8 mouse cellular contexts compared by ENCODE assay signal in genomic region chr5:33335273-33335976, GRCm38 (mm10). TPM values are rescaled to one million over a fixed set of nuclear protein-coding genes. Genes with fewer than 3 reads are reported as not detected.
DNase-seq lines count a peak whose midpoint lies in the region; ATAC-seq lines count a peak whose summit lies in the region.

TSS of gene Maea (plus strand) at chr5:33335509.

- H3K27me3 ChIP-seq in hindbrain, embryonic 12.5 days, result no peaks in the 10 kb centered on the region

- peak; percentile 100 for ATAC-seq in hindbrain, embryonic 12.5 days (ENCODE audit: low FRiP score)

- peak within 1 kb of the TSS; percentile 96 for H3K4me2 ChIP-seq in hindbrain, embryonic 12.5 days (replicated peaks)

- H3K9me3 ChIP-seq in hindbrain, embryonic 12.5 days (replicated peaks), result no peaks in the 10 kb centered on the region

- H3K4me1 ChIP-seq in hindbrain, embryonic 12.5 days, result peaks cover 18% of the 10 kb centered on the region

- H3K27ac ChIP-seq in hindbrain, embryonic 12.5 days, result peak within 1 kb of the TSS; percentile 83

- 0% methylated on average over 70 of the region's 71 CpGs for WGBS in hindbrain, embryonic 12.5 days

- DNase-seq in NIH3T3 (ENCODE audit: low read depth), result peak; percentile 98
- DNase-seq in cerebellum, postnatal 10 days, result peak; percentile 97 to 98
- DNase-seq in frontal cortex, postnatal 10 days (ENCODE audit: low spot score in 2 of 2), result peak; percentile 96 to 97
- peak; percentile 96 to 98 for DNase-seq in layer of hippocampus, postnatal 14 days (ENCODE audit: low spot score in 2 of 2)
- DNase-seq in lung, postnatal 14 days, result peak; percentile 95
- DNase-seq in retina, adult 2 months (ENCODE audit: low read depth, low spot score), result peak; percentile 88
- peak; percentile 91 to 96 for DNase-seq in thymus, postnatal 36 days

- peaks cover 5% of the 10 kb centered on the region; the same call in 1 of the 2 replicates for H3K36me3 ChIP-seq in hindbrain, embryonic 12.5 days

- peak within 1 kb of the TSS; percentile 98 for H3K9ac ChIP-seq in hindbrain, embryonic 12.5 days

- H3K4me3 ChIP-seq in hindbrain, embryonic 12.5 days, result peak within 1 kb of the TSS; percentile 100

RNA-seq across cellular contexts. Expression of gene Maea, which starts in this region (rescaled TPM):
- polyA plus RNA-seq in hindbrain, embryonic 12.5 days (2016; fragmentation: Nextera tagmentation; extraction: Ambion mirVana), result 123 and 127 TPM in 2 replicates
- 10 to 100 TPM; 85.3 to 93.5 TPM for total RNA-seq in layer of hippocampus, postnatal 14 days (2021)

Comparison
In these comparisons a context has a peak if more than half of its experiments do, and no peak if none do; other contexts are left out.
1. Peak in every context shown above with its lines: DNase-seq, ATAC-seq, H3K4me3 ChIP-seq and H3K27ac ChIP-seq.